Comparison of ENCODE assay signal across 9 mouse cellular contexts in genomic region chr17:12036205-12036604, GRCm38 (mm10).
DNase-seq lines count a peak whose midpoint lies in the region.
"Had no signal": no experiment of that assay in that cellular context is flagged by ENCODE, and none has a peak within 500 bp of the region (broad histone marks: within the 10 kb centered on the region; RNA-seq: fewer than 3 reads in every experiment).

No protein-coding gene starts in this region.

- H3K36me3 ChIP-seq in heart, embryonic 10.5 days = no peaks in the 10 kb centered on the region
- H3K36me3 ChIP-seq: lung, embryonic 15.5 days had no signal

- H3K9me3 ChIP-seq in heart, embryonic 10.5 days = no peaks in the 10 kb centered on the region
- H3K9me3 ChIP-seq: lung, embryonic 15.5 days had no signal

- no peaks in the 10 kb centered on the region for H3K27me3 ChIP-seq in heart, embryonic 10.5 days (ENCODE audit: insufficient read depth, poor library complexity, severe bottlenecking)

- no peak overlapping the region for H3K4me3 ChIP-seq in heart, embryonic 10.5 days
- H3K4me3 ChIP-seq: lung, embryonic 15.5 days had no signal

- H3K4me1 ChIP-seq in heart, embryonic 10.5 days = peaks cover 16% of the 10 kb centered on the region

- 44% methylated on average over 6 of the region's 6 CpGs for WGBS in heart, embryonic 10.5 days

- no peak overlapping the region for H3K27ac ChIP-seq in heart, embryonic 10.5 days
- H3K27ac ChIP-seq: lung, embryonic 15.5 days had no signal

- peak; percentile 31 to 81 for DNase-seq in heart, adult 18-20 months
- no peak for DNase-seq in heart, embryonic 10.5 days (ENCODE audit: low spot score)
- DNase-seq in CD8-positive naive resting alpha-beta T cell, adult 2 months (ENCODE audit: low read depth in 2 of 2, low spot score in 2 of 2) = peak; percentile 32 to 38
- DNase-seq in c-Kit-negative CD71-positive TER-119-positive erythroid progenitor cells, embryonic 14.5 days (ENCODE audit: low read depth, low spot score) = peak; percentile 77
- DNase-seq in forelimb bud, embryonic 11.5 days (ENCODE audit: low read depth, low spot score) = peak; percentile 65
- peak; percentile 78 to 81 for DNase-seq in layer of hippocampus, postnatal 10 days (ENCODE audit: low spot score in 2 of 2)
- peak; percentile 52 to 76 for DNase-seq in lung, postnatal 4 days
- DNase-seq in spleen, postnatal 10 days (ENCODE audit: low spot score in 2 of 2) = peak; percentile 64 to 86
